Mouse (Mus musculus) left cerebral cortex, postnatal 25 days (tissue): ENCODE results near the gene Rps25. TPM values are rescaled to one million over a fixed set of nuclear protein-coding genes. Genes with fewer than 3 reads are reported as not detected.
A peak's percentile ranks its signal among the peaks of the same experiment; 100 is the strongest.
"Not testable (repeated sequence)": the region's sequence is repeated elsewhere in the genome, so short reads cannot be mapped to it uniquely, and the experiment has no call there.

Experiments used
- DNase-seq, 2 experiments: peaks; one replicate each; pipeline ENCODE4 v3.0.0; 2022; ENCODE audit warnings: low spot score in 2 of 2, mixed read lengths in 1 of 2
- intact Hi-C: fragments of 180-260 bp; cut with DNase I; formaldehyde crosslinking; loops from one replicate; pipeline ENCODE4 v1.15.1; 2025
- total RNA-seq, 2 experiments: library from RNA; stranded (reverse); gene quantifications; 2 replicates each; pipeline ENCODE4 v1.2.3; 2021

Gene Rps25
- 100 to 1,000 TPM; 615 to 632 TPM for total RNA-seq

GRCm38 (mm10) chr9:44406906-44407751, at the start of gene Rps25, which contains the start of gene Trappc4:
Rps25 (plus strand) TSS chr9:44407139.
Trappc4 (minus strand) TSS chr9:44407600.
- DNase-seq = peak; percentile 91 to 95
- intact Hi-C loops = no loop called here

- intact Hi-C loops = no loop called here
These were observed 49.7 kb upstream of the Rps25 start for GRCm38 (mm10) chr9:44357207-44357606.

GRCm38 (mm10) chr9:44361190-44361917, 45.6 kb upstream of the Rps25 start, which contains the start of gene Vps11:
Vps11 (minus strand) TSS chr9:44361670.
- peak; percentile 91 to 96 for DNase-seq
- intact Hi-C loops = no loop called here

More at GRCm38 (mm10) chr9:44357207-44357606, 49.7 kb upstream of the Rps25 start:
- DNase-seq = no peak

DNA sequence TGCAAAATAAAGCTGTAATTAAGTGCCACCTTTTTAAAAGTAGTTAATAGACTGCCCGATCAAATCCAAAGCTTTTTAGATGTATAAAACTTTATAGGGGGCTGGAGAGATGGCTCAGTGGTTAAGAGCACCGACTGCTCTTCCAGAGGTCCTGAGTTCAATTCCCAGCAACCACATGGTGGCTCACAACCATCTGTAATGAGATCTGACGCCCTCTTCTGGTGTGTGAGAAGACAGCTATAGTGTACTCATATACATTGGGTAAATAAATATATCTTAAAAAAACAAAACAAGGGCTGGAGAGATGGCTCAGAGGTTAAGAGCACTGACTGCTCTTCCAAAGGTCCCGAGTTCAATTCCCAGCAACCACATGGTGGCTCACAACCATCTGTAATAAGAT, 45.0 kb upstream of the Rps25 start:
- DNase-seq, intact Hi-C loops: not testable (repeated sequence)

DNA sequence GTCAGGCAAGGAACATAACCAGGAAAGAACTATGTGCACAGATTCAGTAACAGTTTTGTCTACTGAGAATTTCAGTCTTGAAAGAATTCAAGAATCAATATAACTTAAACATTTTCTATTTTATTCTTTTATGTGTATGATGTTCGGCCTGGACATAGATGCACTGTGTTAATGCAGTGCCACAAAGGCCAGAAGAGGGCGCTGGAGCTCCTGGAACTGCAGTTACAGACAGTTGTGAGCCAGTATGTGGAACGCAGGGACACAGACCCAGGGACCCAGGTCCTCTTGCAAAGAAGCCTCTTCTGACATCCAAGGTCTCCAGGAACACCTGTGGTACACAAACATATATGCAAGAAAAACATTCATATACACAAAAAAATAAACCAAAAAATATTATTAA, 42.5 kb upstream of the Rps25 start:
- no peak for DNase-seq
- intact Hi-C loops = no loop called here

- intact Hi-C loops = no loop called here
- no peak for DNase-seq
These were observed 33.6 kb upstream of the Rps25 start for GRCm38 (mm10) chr9:44373386-44373785.

DNA sequence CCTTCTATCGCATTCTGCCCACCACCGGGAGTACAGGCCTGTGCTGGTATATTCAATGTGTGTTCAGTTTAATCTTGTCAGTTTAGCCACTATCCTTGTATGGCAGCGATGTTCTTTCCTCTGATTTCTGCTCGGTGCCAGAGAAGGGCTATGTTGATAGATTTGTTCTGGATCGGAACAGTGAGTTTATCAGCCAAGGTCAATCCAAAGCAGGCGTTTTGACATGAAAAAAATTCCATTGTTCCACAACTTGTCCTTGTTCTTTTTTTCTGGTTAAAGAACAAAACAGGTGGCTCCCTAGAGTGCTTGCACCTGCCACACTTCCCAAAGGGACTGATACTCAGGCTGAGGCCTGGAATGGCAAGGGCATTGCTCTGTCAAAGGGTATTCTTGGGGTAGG, 30.8 kb upstream of the Rps25 start:
- intact Hi-C loops = no loop called here
- DNase-seq = no peak

- DNase-seq, intact Hi-C loops: not testable (repeated sequence)
These were observed 29.6 kb upstream of the Rps25 start for GRCm38 (mm10) chr9:44377335-44377734.

GRCm38 (mm10) chr9:44378153-44378730, 28.7 kb upstream of the Rps25 start:
- no peak for DNase-seq
- intact Hi-C loops = no loop called here

DNA sequence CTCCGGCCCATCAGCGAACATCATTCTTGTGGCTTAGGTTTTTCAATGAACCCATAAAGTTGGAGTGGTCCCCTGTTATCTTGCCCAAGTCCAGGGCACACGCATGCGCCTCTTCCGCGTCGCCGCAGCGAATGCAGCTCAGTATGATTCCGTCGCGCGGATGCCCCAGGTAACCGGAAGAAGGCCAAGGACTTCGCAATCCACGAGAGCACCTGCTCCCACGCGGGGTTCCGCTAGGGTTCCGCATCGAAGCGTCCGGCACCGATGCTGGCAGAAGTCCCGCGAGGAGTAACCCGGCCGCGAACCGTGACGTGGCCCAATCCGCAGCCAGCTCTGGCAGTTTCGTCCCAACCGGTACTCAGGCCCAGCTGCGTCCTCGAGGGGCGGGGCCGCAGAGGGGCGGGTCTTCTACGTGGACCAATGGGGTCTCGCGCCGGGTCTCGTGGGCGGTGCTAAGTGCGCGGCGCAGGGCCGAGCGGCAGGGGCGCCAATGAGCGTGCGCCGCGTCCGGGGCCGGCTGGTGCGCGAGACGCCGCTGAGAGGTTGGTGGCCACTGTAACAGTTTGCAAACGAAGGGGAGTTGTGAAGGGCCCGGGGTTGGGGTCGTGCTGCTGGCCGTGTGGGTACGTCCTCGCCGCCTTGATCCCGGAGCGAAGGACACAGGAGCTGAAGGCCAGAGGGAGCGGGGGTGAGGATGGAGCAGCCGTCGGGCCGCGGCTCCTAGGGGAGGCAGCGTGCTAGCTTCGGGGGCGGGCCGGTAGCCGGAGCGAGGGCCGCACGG, 27.7 kb upstream of the Rps25 start, which contains the start of gene Hyou1:
TSS of gene Hyou1 (plus strand) at position 437 of the 781 bp plus-strand sequence.
- DNase-seq = peak; percentile 99
- intact Hi-C loops = no loop called here

DNA sequence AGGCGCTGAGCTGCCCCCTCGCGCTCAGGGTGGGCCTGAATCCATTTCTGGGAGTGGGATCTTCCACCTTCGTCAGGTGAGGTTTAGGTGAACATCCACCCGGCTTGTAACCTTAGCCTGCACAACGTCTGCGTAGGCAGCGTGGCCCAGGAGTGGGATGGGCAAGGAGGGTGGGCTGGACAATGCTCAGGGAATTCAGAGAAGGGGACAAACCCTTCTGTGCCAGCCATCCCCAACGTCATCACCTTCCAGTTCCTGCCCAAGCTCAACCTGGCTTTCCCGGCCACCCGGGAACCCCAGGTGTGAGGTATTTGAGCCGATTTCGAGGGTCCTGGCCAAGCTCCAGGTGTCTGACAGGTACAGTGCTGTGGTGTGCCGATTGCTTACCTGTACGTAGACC, 27.1 kb upstream of the Rps25 start:
- DNase-seq = no peak
- intact Hi-C loops = no loop called here

DNA sequence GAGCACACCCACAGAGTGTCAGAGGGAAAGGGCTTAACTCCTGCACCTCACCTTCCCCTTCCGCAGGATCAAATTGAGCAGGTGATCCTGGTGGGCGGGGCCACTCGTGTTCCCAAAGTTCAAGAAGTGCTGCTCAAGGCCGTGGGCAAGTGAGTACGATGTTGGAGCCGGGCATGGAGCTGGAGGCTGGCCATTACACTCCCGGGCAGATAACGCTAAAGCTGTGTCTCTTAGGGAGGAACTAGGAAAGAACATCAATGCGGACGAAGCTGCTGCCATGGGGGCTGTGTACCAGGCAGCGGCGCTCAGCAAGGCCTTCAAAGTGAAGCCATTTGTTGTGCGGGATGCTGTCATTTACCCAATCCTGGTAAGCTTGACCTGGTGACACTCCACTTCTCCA, 22.3 kb upstream of the Rps25 start:
- DNase-seq = no peak
- intact Hi-C loops = no loop called here

GRCm38 (mm10) chr9:44387221-44387620, 19.7 kb upstream of the Rps25 start:
- DNase-seq = no peak
- intact Hi-C loops = no loop called here

GRCm38 (mm10) chr9:44389273-44389672, 17.7 kb upstream of the Rps25 start:
- peak in 1 of 2 experiments; percentile 46 for DNase-seq
- intact Hi-C loops = no loop called here

- DNase-seq = peak; percentile 52 to 68
- intact Hi-C loops = loop anchor here (5.0 kb wide), 1 partner anchor 264 kb away; no protein-coding TSS in a partner anchor
These were observed 15.5 kb upstream of the Rps25 start for GRCm38 (mm10) chr9:44391466-44391865.

DNA sequence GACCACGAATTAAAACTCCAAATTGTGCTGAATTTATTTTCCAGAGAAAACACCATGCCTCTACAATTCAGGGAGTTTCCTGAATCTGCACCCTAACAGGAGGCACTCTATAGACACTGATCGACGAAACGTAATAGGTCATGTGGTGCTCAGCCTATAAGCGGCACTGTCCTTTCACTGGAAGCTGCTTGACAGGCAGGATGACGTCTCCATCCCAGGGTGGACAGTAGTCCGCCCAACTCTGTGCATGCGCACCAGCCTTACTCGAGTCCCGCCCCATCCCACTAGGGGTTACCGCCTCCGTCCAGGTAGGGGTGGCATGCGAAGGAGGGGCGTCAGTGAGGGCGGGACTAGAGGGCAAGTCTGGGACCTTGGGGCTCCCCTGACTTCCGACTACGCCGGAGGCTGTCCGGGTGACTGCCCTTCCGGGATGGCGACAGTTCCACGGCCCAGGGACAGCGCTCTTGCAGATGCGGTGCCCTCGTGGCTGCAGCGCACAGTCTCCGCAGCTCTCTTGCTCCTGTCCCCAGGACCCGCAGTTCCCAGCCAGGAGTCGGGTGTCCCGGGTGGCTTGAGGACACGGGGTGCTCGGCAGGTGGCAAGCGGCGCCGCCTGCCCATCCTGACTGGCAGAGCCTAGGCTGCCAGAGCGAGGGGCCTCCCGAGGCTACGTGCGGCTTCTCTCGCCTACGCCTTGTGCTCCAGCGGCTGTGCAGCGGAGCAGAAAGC, 10.1 kb upstream of the Rps25 start, which contains the start of gene Slc37a4:
TSS of gene Slc37a4 (plus strand) at position 169 of the 728 bp plus-strand sequence.
- DNase-seq = peak; percentile 90 to 98
- intact Hi-C loops = no loop called here

DNA sequence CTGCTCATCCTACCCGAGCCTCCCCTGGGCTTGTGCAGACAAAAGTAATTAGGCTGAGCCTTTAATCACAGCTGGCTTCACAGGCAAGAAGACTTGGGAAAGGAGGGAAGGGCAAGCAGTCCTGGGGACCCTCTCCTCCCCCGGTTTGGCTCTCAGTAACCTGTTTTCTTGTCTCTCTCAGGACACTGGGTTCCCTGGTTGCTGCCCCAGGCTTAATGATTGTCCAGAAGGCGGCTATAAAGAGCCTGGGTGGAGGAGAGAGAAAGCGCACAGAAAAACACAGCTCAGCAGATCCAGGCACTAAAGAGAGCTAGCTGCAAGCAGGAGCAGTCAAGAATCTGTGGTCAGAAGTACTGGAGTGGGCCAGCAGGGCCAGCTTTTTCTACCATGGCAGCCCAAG, 8.9 kb upstream of the Rps25 start:
- DNase-seq = no peak
- intact Hi-C loops = no loop called here

DNA sequence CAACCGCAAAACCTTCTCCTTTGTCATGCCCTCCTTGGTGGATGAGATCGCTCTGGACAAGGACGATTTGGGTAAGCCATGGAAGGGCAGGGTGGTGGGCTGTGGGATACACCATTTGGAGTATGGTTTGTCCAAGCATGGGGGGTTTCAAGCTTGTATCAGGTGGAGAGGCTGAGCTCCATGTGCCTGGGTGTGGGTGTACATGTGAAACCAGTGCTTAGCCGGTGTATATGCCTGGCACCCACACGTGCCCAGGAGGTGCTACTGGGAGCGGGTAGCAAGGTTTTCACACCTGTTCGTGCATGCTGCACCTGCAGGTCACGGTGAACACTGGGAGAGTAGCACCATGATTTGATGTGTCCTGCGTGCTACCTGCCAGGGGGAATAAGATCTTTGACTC, 8.4 kb upstream of the Rps25 start:
- no peak for DNase-seq
- intact Hi-C loops = no loop called here
